Mouse (Mus musculus) liver, adult 2 months (tissue): Measurements from ENCODE around the gene Adk. TPM values are rescaled to one million over a fixed set of nuclear protein-coding genes. Genes with fewer than 3 reads are reported as not detected.

Experiments used
- DNase-seq: peaks from one replicate; pipeline ENCODE4 v3.0.0-alpha.2; 2011; ENCODE audit warnings: low read depth, low spot score; ENCODE audit errors: extremely low read depth
- H3K27ac ChIP-seq: fragments of 200-500 bp; replicated peaks from 2 replicates; pipeline ENCODE4 v1.5.1; 2012; ENCODE audit warnings: low read depth, mild to moderate bottlenecking, control low read depth, inconsistent platforms, low read length; ENCODE audit not compliant: insufficient read depth
- H3K27me3 ChIP-seq: fragments of 200-500 bp; 2 replicates; pipeline ENCODE4 v1.6.1; 2012; ENCODE audit warnings: mild to moderate bottlenecking, moderate library complexity, low read length, inconsistent platforms; ENCODE audit not compliant: control insufficient read depth, insufficient read depth
- H3K36me3 ChIP-seq: fragments of 200-500 bp; 2 replicates; pipeline ENCODE4 v1.6.1; 2012; ENCODE audit warnings: low read length, inconsistent platforms; ENCODE audit not compliant: control insufficient read depth, insufficient read depth
- H3K4me1 ChIP-seq: fragments of 200-500 bp; 2 replicates; pipeline ENCODE4 v1.6.1; 2011; ENCODE audit warnings: low read length; ENCODE audit not compliant: control insufficient read depth, insufficient read depth
- H3K4me3 ChIP-seq: fragments of 200-500 bp; 2 replicates; pipeline ENCODE4 v1.5.1; 2011; ENCODE audit warnings: low read depth, mild to moderate bottlenecking, control low read depth, low read length, moderate library complexity; ENCODE audit not compliant: insufficient read depth
- H3K79me2 ChIP-seq: fragments of 200-500 bp; 2 replicates; pipeline ENCODE4 v1.6.1; 2012; ENCODE audit warnings: inconsistent platforms, mild to moderate bottlenecking, low read length, moderate library complexity; ENCODE audit not compliant: control insufficient read depth, insufficient read depth
- H3K9ac ChIP-seq: fragments of 200-500 bp; 2 replicates; pipeline ENCODE4 v1.6.1; 2012; ENCODE audit warnings: low read depth, mild to moderate bottlenecking, control low read depth, inconsistent platforms, low read length
- CTCF ChIP-seq: fragments of 200-500 bp; IDR thresholded peaks from 2 replicates; pipeline ENCODE4 v1.5.1; 2011; ENCODE audit warnings: low read depth, low read length, control low read depth
- POLR2A ChIP-seq: fragments of 200-500 bp; IDR thresholded peaks from 2 replicates; pipeline ENCODE4 v1.6.1; 2011; ENCODE audit warnings: low read length, control low read depth; ENCODE audit not compliant: insufficient read depth; ENCODE audit errors: extremely low read depth
- WGBS: fragments of 180-500 bp; shearing (Covaris S2); methylation state at CpG from one replicate; pipeline ENCODE4 v1.1.7; 2018; 5-methylcytosine and 5-hydroxymethylcytosine counted together
- polyA plus RNA-seq: library from polyadenylated mRNA; depleted of rRNA; stranded (reverse); fragments of >200 nt; gene quantifications from 2 replicates; pipeline ENCODE4 v1.2.3, GENCODE M21; 2012
- total RNA-seq: library from RNA; depleted of rRNA; stranded (reverse); fragments of >200 nt; gene quantifications from 2 replicates; pipeline ENCODE4 v1.2.3, GENCODE M21; 2014

The Adk gene
- total and polyA plus RNA-seq, 2 experiments = 231 to 924 TPM

DNA sequence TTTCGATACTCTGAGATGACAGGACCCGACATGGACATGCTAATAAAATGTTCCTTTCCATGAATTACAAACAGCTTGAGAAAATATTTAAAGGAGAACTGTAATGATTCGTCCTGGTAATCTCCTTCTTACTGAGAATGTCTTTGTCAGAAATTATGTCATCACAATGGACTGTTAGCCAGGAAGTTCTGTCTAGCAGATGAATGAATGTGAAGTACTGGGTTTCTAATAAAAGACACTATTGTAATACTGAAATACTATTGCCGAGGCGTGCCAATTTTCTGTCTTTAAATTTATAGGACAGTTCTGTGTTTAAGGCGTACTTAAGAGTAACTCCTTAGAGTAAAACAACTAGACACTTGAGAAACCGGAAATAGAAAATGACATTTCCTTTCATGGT, 231.7 kb downstream of the Adk start:
- Histone ChIP-seq H3K79me2 (peaks cover 4% of the 10 kb centered on the region; the same call in 1 of the 2 replicates), H3K27ac (no peak overlapping the region), H3K36me3 (peaks cover 29% of the 10 kb centered on the region), H3K4me3 (no peak overlapping the region), H3K27me3 (no peaks in the 10 kb centered on the region), H3K9ac (no peak overlapping the region), H3K4me1 (peaks cover 1% of the 10 kb centered on the region)
- TF ChIP-seq POLR2A (no peak), CTCF (no peak)
- WGBS = 87% methylated on average over 7 of the region's 7 CpGs
- DNase-seq = no peak

- Histone ChIP-seq H3K36me3 (peaks cover 30% of the 10 kb centered on the region), H3K4me1 (no peaks in the 10 kb centered on the region; the same call in 1 of the 2 replicates), H3K27me3 (no peaks in the 10 kb centered on the region), H3K79me2 (peaks cover 4% of the 10 kb centered on the region; the same call in 1 of the 2 replicates), H3K4me3 (no peak overlapping the region), H3K27ac (no peak overlapping the region), H3K9ac (no peak overlapping the region)
- 81% methylated on average over 5 of the region's 5 CpGs for WGBS
- DNase-seq = no peak
- TF ChIP-seq POLR2A = no peak
- no peak for TF ChIP-seq CTCF
These were observed 232.5 kb downstream of the Adk start for GRCm38 (mm10) chr14:21284847-21285246.

- no peak overlapping the region for H3K4me3 ChIP-seq
- peaks cover 4% of the 10 kb centered on the region; the same call in 1 of the 2 replicates for H3K79me2 ChIP-seq
- H3K27ac ChIP-seq = no peak overlapping the region
- H3K9ac ChIP-seq = no peak overlapping the region
- H3K36me3 ChIP-seq = peaks cover 32% of the 10 kb centered on the region
- TF ChIP-seq POLR2A = no peak
- no peak for TF ChIP-seq CTCF
- no peaks in the 10 kb centered on the region for H3K4me1 ChIP-seq
- DNase-seq = no peak
- no peaks in the 10 kb centered on the region for H3K27me3 ChIP-seq
- WGBS = 63% methylated on average over 7 of the region's 7 CpGs
These were observed 233.9 kb downstream of the Adk start for GRCm38 (mm10) chr14:21286274-21286673.

DNA sequence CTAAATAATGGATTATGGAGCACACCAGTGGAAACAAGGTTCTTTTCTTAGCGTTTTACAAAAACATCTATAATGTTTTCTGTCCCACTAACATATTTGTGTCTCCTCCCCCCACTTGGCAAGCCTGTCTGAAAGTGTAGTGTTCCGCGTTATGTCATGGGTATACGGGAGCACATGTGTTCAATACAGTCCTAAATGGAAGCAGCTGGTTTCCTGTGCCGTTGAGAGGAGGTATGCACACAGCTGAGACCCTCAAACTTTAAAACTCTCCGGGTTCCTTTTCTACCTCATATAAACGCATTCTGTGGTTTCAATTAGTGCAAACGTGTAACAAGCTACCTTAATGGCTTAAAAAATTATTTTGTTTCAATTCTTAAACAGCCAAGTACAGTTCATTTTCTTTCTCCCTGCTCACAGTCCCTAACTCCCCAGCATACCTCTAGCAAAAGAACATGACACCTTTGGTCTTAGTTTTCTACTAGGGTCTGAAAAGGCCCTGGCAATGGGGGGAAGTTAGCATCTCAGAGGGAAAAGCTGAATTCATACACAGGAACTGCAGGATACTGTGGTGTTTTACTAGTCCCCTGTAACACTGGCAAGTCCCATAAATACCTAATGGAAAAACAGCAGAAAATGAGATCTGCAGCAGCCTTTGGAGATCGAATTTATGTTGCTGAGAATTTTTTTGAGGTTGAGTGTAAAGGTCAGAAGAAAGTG, 235.5 kb downstream of the Adk start:
- H3K27ac ChIP-seq = no peak overlapping the region
- no peak overlapping the region for H3K4me3 ChIP-seq
- WGBS = 82% methylated on average over 9 of the region's 9 CpGs

GRCm38 (mm10) chr14:21299743-21300142, 247.4 kb downstream of the Adk start:
- Histone ChIP-seq H3K36me3 (peaks cover 23% of the 10 kb centered on the region), H3K27ac (no peak overlapping the region), H3K9ac (no peak overlapping the region), H3K4me1 (no peaks in the 10 kb centered on the region; the same call in 1 of the 2 replicates), H3K79me2 (peaks cover 14% of the 10 kb centered on the region), H3K4me3 (no peak overlapping the region), H3K27me3 (no peaks in the 10 kb centered on the region)
- TF ChIP-seq POLR2A = no peak
- no peak for TF ChIP-seq CTCF
- WGBS = 88% methylated on average over 4 of the region's 4 CpGs
- DNase-seq = no peak

More for the DNA sequence above, 235.5 kb downstream of the Adk start:
- H3K79me2 ChIP-seq = peaks cover 7% of the 10 kb centered on the region; the same call in 1 of the 2 replicates
- H3K36me3 ChIP-seq = peaks cover 32% of the 10 kb centered on the region
- no peak for DNase-seq
- H3K9ac ChIP-seq = no peak overlapping the region
- H3K27me3 ChIP-seq = no peaks in the 10 kb centered on the region
- H3K4me1 ChIP-seq = no peaks in the 10 kb centered on the region
- TF ChIP-seq CTCF = no peak
- TF ChIP-seq POLR2A = no peak

DNA sequence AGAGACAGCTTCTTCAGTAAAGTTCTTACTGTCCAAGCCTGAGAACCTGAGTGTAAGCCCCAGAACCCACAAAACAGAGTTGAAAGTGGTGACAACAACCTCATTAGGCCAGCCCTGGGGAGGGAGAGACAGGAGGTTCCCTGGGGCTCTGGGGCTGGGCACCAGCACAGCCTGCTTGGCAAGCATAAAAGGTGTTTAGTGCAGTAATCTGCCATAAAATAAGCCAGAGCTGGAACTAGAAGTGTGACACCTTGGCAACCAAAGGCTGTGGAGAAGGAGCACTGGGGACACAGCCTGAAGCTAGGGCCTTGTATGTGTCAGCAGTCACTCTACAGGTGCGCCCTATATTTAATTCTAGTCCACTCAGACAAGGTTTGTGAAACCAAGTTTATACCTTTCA, 252.4 kb downstream of the Adk start:
- DNase-seq = no peak

More for the DNA sequence above, 252.4 kb downstream of the Adk start:
- Histone ChIP-seq H3K27ac (no peak overlapping the region), H3K79me2 (peaks cover 15% of the 10 kb centered on the region), H3K36me3 (peaks cover 10% of the 10 kb centered on the region; the same call in 1 of the 2 replicates), H3K9ac (no peak overlapping the region), H3K4me1 (no peaks in the 10 kb centered on the region; the same call in 1 of the 2 replicates), H3K27me3 (no peaks in the 10 kb centered on the region), H3K4me3 (no peak overlapping the region)
- 96% methylated on average over 1 of the region's 1 CpGs for WGBS
- TF ChIP-seq CTCF (no peak), POLR2A (no peak)
